Mouse (Mus musculus) thymus, adult 2 months (tissue): ENCODE data around the gene Tdrd9.

Source experiments
- CTCF ChIP-seq: fragments of 200-500 bp; IDR thresholded peaks from 2 replicates; pipeline ENCODE4 v1.5.1; 2012; ENCODE audit warnings: mild to moderate bottlenecking, control low read depth, low read length, moderate library complexity, borderline replicate concordance; ENCODE audit not compliant: control insufficient read depth, poor library complexity, insufficient read depth; ENCODE audit errors: extremely low read depth
- POLR2A ChIP-seq: fragments of 200-500 bp; IDR thresholded peaks from 2 replicates; pipeline ENCODE4 v1.6.1; 2012; ENCODE audit warnings: mild to moderate bottlenecking, low read length, control low read depth, moderate library complexity; ENCODE audit not compliant: control insufficient read depth, poor library complexity, insufficient read depth; ENCODE audit errors: extremely low read depth

DNA sequence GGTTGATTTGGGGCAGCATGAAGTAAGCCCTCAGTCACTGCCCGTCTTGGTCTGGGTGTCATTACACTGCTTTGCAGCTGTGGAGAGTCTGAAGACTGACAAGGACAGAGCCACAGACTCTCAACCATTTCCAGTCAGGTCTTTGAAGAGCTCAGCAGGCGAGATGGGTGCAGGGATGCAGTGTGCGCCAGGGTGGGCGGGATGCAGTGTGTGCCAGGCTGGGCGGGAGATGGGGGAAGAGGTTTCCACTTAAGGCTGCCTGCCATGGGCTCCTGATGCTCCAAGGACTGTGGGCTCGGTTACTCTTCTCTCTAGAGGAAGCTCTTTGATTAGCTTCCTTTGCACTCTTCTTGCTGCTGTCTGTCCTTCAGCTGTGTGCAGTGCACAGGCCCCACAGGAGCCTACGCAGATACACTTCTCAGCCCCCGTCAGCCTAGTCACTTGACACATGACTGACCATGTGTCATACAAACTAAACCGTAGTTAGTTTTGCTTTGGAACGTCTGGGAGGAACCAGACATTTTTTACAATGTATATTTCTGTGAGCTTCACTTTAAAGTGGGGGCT lies 62.1 kb downstream of the Tdrd9 start:
- TF ChIP-seq CTCF (no peak), POLR2A (no peak)
